Mouse (Mus musculus) neural tube, embryonic 11.5 days (tissue): ENCODE results near the gene Gfod2. TPM values are rescaled to one million over a fixed set of nuclear protein-coding genes. Genes with fewer than 3 reads are reported as not detected.

Experiments used
- ATAC-seq: fragments of 200-750 bp; cut with Nextera tagmentation; 2 replicates; pipeline ENCODE4 v1.8.0; 2017; ENCODE audit warnings: moderate number of reproducible peaks, mild to moderate bottlenecking, moderate TSS enrichment, moderate library complexity; ENCODE audit not compliant: insufficient read depth, low FRiP score, low TSS enrichment
- DNase-seq: peaks from one replicate; pipeline ENCODE4 v3.0.0-alpha.2; 2015; ENCODE audit warnings: low spot score
- H3K27ac ChIP-seq: fragments of 300-500 bp; sonication (generic); 2 replicates; pipeline ENCODE4 v1.5.1; 2014; ENCODE audit warnings: low read depth, mild to moderate bottlenecking, low read length
- H3K27me3 ChIP-seq: fragments of 300-500 bp; sonication (generic); 2 replicates; pipeline ENCODE4 v1.6.1; 2014; ENCODE audit warnings: mild to moderate bottlenecking, low read length, mixed read lengths; ENCODE audit not compliant: control insufficient read depth, insufficient read depth
- H3K36me3 ChIP-seq: fragments of 300-500 bp; sonication (generic); 2 replicates; pipeline ENCODE4 v1.6.1; 2014; ENCODE audit warnings: mild to moderate bottlenecking, low read length, moderate library complexity, mixed read lengths; ENCODE audit not compliant: control insufficient read depth, insufficient read depth
- H3K4me1 ChIP-seq: fragments of 300-500 bp; sonication (generic); 2 replicates; pipeline ENCODE4 v1.6.1; 2014; ENCODE audit warnings: low read length, mixed read lengths; ENCODE audit not compliant: control insufficient read depth, insufficient read depth
- H3K4me2 ChIP-seq: fragments of 300-500 bp; sonication (generic); 2 replicates; pipeline ENCODE4 v1.6.1; 2014; ENCODE audit warnings: low read depth, mild to moderate bottlenecking, moderate library complexity
- H3K4me3 ChIP-seq: fragments of 300-500 bp; sonication (generic); 2 replicates; pipeline ENCODE4 v1.5.1; 2014; ENCODE audit warnings: low read depth, low read length
- H3K9ac ChIP-seq: fragments of 300-500 bp; sonication (generic); 2 replicates; pipeline ENCODE4 v1.6.1; 2014; ENCODE audit warnings: mild to moderate bottlenecking, low read length
- H3K9me3 ChIP-seq: fragments of 300-500 bp; sonication (generic); 2 replicates; pipeline ENCODE4 v1.6.1; 2016; ENCODE audit warnings: low read length; ENCODE audit not compliant: control insufficient read depth
- WGBS: fragments of 180-500 bp; shearing (Covaris S2); extraction: QIAGEN DNeasy Blood & Tissue Kit; methylation state at CpG from one replicate; pipeline ENCODE4 v1.1.7; 2014; 5-methylcytosine and 5-hydroxymethylcytosine counted together
- polyA plus RNA-seq: library from polyadenylated mRNA; unstranded; fragments of >200 nt; fragmentation: Nextera tagmentation; extraction: Ambion mirVana; gene quantifications from 2 replicates; pipeline ENCODE4 v1.2.1, GENCODE M21; 2014

The Gfod2 gene
- polyA plus RNA-seq, 1 experiment from 2014 or later: 42.0 TPM

- Histone ChIP-seq H3K9ac (no peak overlapping the region), H3K27me3 (no peaks in the 10 kb centered on the region)
- no peak for ATAC-seq
Observed at GRCm38 (mm10) chr8:105773441-105773861, 15.0 kb upstream of the Gfod2 start.

GRCm38 (mm10) chr8:105771398-105772175 is 13.1 kb upstream of the Gfod2 start:
- Histone ChIP-seq H3K36me3 (peaks cover 35% of the 10 kb centered on the region), H3K27ac (no peak overlapping the region), H3K9me3 (no peaks in the 10 kb centered on the region), H3K27me3 (no peaks in the 10 kb centered on the region), H3K4me2 (no peak overlapping the region), H3K4me1 (no peaks in the 10 kb centered on the region), H3K9ac (no peak overlapping the region), H3K4me3 (no peak overlapping the region)
- ATAC-seq (no peak), DNase-seq (no peak)
- 98% methylated on average over 12 of the region's 12 CpGs for WGBS

More at GRCm38 (mm10) chr8:105773441-105773861, 15.0 kb upstream of the Gfod2 start:
- DNase-seq: no peak
- Histone ChIP-seq H3K4me3 (no peak overlapping the region), H3K36me3 (peaks cover 33% of the 10 kb centered on the region), H3K9me3 (no peaks in the 10 kb centered on the region), H3K4me1 (no peaks in the 10 kb centered on the region), H3K4me2 (no peak overlapping the region), H3K27ac (no peak overlapping the region)
- WGBS: 96% methylated on average over 1 of the region's 1 CpGs

- Histone ChIP-seq H3K4me3 (no peak overlapping the region), H3K4me1 (no peaks in the 10 kb centered on the region), H3K9me3 (no peaks in the 10 kb centered on the region), H3K36me3 (peaks cover 35% of the 10 kb centered on the region), H3K4me2 (no peak overlapping the region), H3K9ac (no peak overlapping the region), H3K27me3 (no peaks in the 10 kb centered on the region), H3K27ac (no peak overlapping the region)
- 64% methylated on average over 1 of the region's 1 CpGs for WGBS
- no peak for DNase-seq
- ATAC-seq: no peak
Observed at GRCm38 (mm10) chr8:105770609-105771008, 12.1 kb upstream of the Gfod2 start.

GRCm38 (mm10) chr8:105768485-105769257 is 10.2 kb upstream of the Gfod2 start:
- Histone ChIP-seq H3K4me2 (no peak overlapping the region), H3K9ac (no peak overlapping the region), H3K4me1 (no peaks in the 10 kb centered on the region), H3K27me3 (no peaks in the 10 kb centered on the region), H3K4me3 (no peak overlapping the region), H3K36me3 (peaks cover 26% of the 10 kb centered on the region), H3K9me3 (no peaks in the 10 kb centered on the region), H3K27ac (no peak overlapping the region)
- ATAC-seq (no peak), DNase-seq (no peak)
- WGBS: 94% methylated on average over 5 of the region's 5 CpGs

- Histone ChIP-seq H3K4me3 (peak overlapping the region; percentile 92), H3K9me3 (no peaks in the 10 kb centered on the region), H3K27ac (peak overlapping the region; percentile 73; the same call in 1 of the 2 replicates), H3K27me3 (no peaks in the 10 kb centered on the region), H3K36me3 (no peaks in the 10 kb centered on the region), H3K4me2 (peak overlapping the region; percentile 74), H3K4me1 (0 out of 2 replicates have a peak, but pooled peaks cover 3% of the 10 kb centered on the region), H3K9ac (peak overlapping the region; percentile 84)
- under 1% methylated on average over 12 of the region's 12 CpGs for WGBS
- ATAC-seq (no peak), DNase-seq (no peak)
Observed at GRCm38 (mm10) chr8:105757796-105758276, 628 bp downstream of the Gfod2 start.

- ATAC-seq (no peak), DNase-seq (no peak)
- Histone ChIP-seq H3K4me2 (no peak overlapping the region), H3K4me3 (no peak overlapping the region), H3K36me3 (no peaks in the 10 kb centered on the region), H3K9ac (no peak overlapping the region), H3K9me3 (no peaks in the 10 kb centered on the region), H3K27ac (no peak overlapping the region), H3K4me1 (peaks cover 6% of the 10 kb centered on the region; the same call in 1 of the 2 replicates), H3K27me3 (no peaks in the 10 kb centered on the region)
- WGBS: 75% methylated on average over 2 of the region's 2 CpGs
Observed at GRCm38 (mm10) chr8:105754688-105755087, 3.8 kb downstream of the Gfod2 start.

- Histone ChIP-seq H3K4me1 (peaks cover 6% of the 10 kb centered on the region; the same call in 1 of the 2 replicates), H3K27me3 (no peaks in the 10 kb centered on the region), H3K9ac (no peak overlapping the region), H3K9me3 (no peaks in the 10 kb centered on the region), H3K4me2 (no peak overlapping the region), H3K36me3 (no peaks in the 10 kb centered on the region), H3K27ac (no peak overlapping the region), H3K4me3 (no peak overlapping the region)
- no peak for ATAC-seq
- WGBS: 90% methylated on average over 2 of the region's 2 CpGs
- no peak for DNase-seq
Observed at GRCm38 (mm10) chr8:105753916-105754315, 4.5 kb downstream of the Gfod2 start.

GRCm38 (mm10) chr8:105750606-105751005 is 7.9 kb downstream of the Gfod2 start:
- no peak overlapping the region for H3K27ac ChIP-seq
- H3K36me3 ChIP-seq: no peaks in the 10 kb centered on the region
- DNase-seq (peak; percentile 40), ATAC-seq (no peak)
- H3K27me3 ChIP-seq: no peaks in the 10 kb centered on the region
- WGBS: 12% methylated on average over 11 of the region's 11 CpGs
- H3K9me3 ChIP-seq: no peaks in the 10 kb centered on the region
- H3K4me1 ChIP-seq: peaks cover 3% of the 10 kb centered on the region; the same call in 1 of the 2 replicates
- no peak overlapping the region for H3K4me3 ChIP-seq
- H3K4me2 ChIP-seq: peak overlapping the region; percentile 7; the same call in 1 of the 2 replicates
- no peak overlapping the region for H3K9ac ChIP-seq
